Mouse (Mus musculus) MEL (cell line): ENCODE results near the gene Fam214a. TPM values are rescaled to one million over a fixed set of nuclear protein-coding genes. Genes with fewer than 3 reads are reported as not detected.

Experiments
- DNase-seq: peaks from one replicate; pipeline ENCODE4 v3.0.0; 2011; ENCODE audit warnings: low read depth, low spot score
- H3K27ac ChIP-seq: 2 replicates; pipeline ENCODE4 v1.5.1; 2012; ENCODE audit warnings: low read depth, mild to moderate bottlenecking, control low read depth, low read length, moderate library complexity; ENCODE audit not compliant: control insufficient read depth
- H3K27me3 ChIP-seq, 2 experiments: fragments of 150-350 bp in 1 of 2; sonication (generic) in 1 of 2; 2 replicates each; pipeline ENCODE4 v1.6.1; 2012; ENCODE audit warnings: low read length in 2 of 2, mild to moderate bottlenecking in 2 of 2, improper control_type of control experiment in 1 of 2, moderate library complexity in 1 of 2; ENCODE audit not compliant: insufficient read depth in 2 of 2, control insufficient read depth in 1 of 2
- H3K36me3 ChIP-seq, 2 experiments: 2 replicates each; pipeline ENCODE4 v1.6.1; 2012 to 2014; ENCODE audit warnings: low read length in 2 of 2, improper control_type of control experiment in 1 of 2, inconsistent platforms in 1 of 2, mild to moderate bottlenecking in 1 of 2; ENCODE audit not compliant: insufficient read depth in 2 of 2, control insufficient read depth in 1 of 2
- H3K4me1 ChIP-seq, 2 experiments: fragments of 150-350 bp in 1 of 2; sonication (generic) in 1 of 2; 2 replicates each; pipeline ENCODE4 v1.6.1; 2012; ENCODE audit warnings: low read length in 2 of 2, improper control_type of control experiment in 1 of 2, mild to moderate bottlenecking in 1 of 2; ENCODE audit not compliant: insufficient read depth in 2 of 2, control insufficient read depth in 1 of 2
- H3K4me3 ChIP-seq, 2 experiments: fragments of 150-350 bp in 1 of 2; sonication (generic) in 1 of 2; 2 replicates each; pipeline ENCODE4 v1.5.1; 2012; ENCODE audit warnings: low read depth in 2 of 2, low read length in 2 of 2, mild to moderate bottlenecking in 2 of 2, moderate library complexity in 2 of 2, control low read depth in 1 of 2, improper control_type of control experiment in 1 of 2; ENCODE audit not compliant: control insufficient read depth in 1 of 2, insufficient read depth in 1 of 2
- H3K79me2 ChIP-seq: 2 replicates; pipeline ENCODE4 v1.6.1; 2012; ENCODE audit warnings: mild to moderate bottlenecking, low read length, moderate library complexity; ENCODE audit not compliant: control insufficient read depth, poor library complexity, insufficient read depth
- H3K9ac ChIP-seq: 2 replicates; pipeline ENCODE4 v1.6.1; 2012; ENCODE audit warnings: low read depth, mild to moderate bottlenecking, control low read depth, low read length, moderate library complexity; ENCODE audit not compliant: control insufficient read depth, poor library complexity, severe bottlenecking
- H3K9me3 ChIP-seq: fragments of 150-350 bp; sonication (generic); replicated peaks from 2 replicates; pipeline ENCODE4 v1.6.1; 2012; ENCODE audit warnings: mild to moderate bottlenecking, low read length, improper control_type of control experiment, moderate library complexity; ENCODE audit not compliant: insufficient read depth
- BHLHE40 ChIP-seq: IDR thresholded peaks from 2 replicates; pipeline ENCODE4 v1.6.1; 2012; ENCODE audit warnings: low read depth, mild to moderate bottlenecking, inconsistent platforms, low read length, improper control_type of control experiment, borderline replicate concordance
- CHD1 ChIP-seq: IDR thresholded peaks from 2 replicates; pipeline ENCODE4 v1.6.1; 2012; ENCODE audit warnings: low read depth, mild to moderate bottlenecking, inconsistent platforms, low read length, improper control_type of control experiment
- CHD2 ChIP-seq: IDR thresholded peaks from 2 replicates; pipeline ENCODE4 v1.6.1; 2011; ENCODE audit warnings: low read length, improper control_type of control experiment
- EP300 ChIP-seq, 2 experiments: IDR thresholded peaks; 2 replicates each; pipeline ENCODE4 v1.6.1; 2011; ENCODE audit warnings: improper control_type of control experiment in 2 of 2, low read length in 2 of 2, low read depth in 1 of 2, mild to moderate bottlenecking in 1 of 2
- ETS1 ChIP-seq: IDR thresholded peaks from 2 replicates; pipeline ENCODE4 v1.6.1; 2012; ENCODE audit warnings: low read depth, mild to moderate bottlenecking, inconsistent platforms, low read length, improper control_type of control experiment, moderate library complexity
- JUND ChIP-seq: IDR thresholded peaks from 2 replicates; pipeline ENCODE4 v1.6.1; 2011; ENCODE audit warnings: low read depth, mild to moderate bottlenecking, improper control_type of control experiment, low read length
- MAFK ChIP-seq: IDR thresholded peaks from 2 replicates; pipeline ENCODE4 v1.6.1; 2011; ENCODE audit warnings: low read depth, mild to moderate bottlenecking, low read length, improper control_type of control experiment, borderline replicate concordance
- MAX ChIP-seq: IDR thresholded peaks from 2 replicates; pipeline ENCODE4 v1.6.1; 2011; ENCODE audit warnings: low read length, improper control_type of control experiment
- MXI1 ChIP-seq: IDR thresholded peaks from 2 replicates; pipeline ENCODE4 v1.6.1; 2011; ENCODE audit warnings: mild to moderate bottlenecking, low read depth, low read length, improper control_type of control experiment
- MYC ChIP-seq: IDR thresholded peaks from 2 replicates; pipeline ENCODE4 v1.6.1; 2011; ENCODE audit warnings: low read depth, mild to moderate bottlenecking, low read length, improper control_type of control experiment, moderate library complexity
- NELFE ChIP-seq: IDR thresholded peaks from 2 replicates; pipeline ENCODE4 v1.6.1; 2011; ENCODE audit warnings: low read depth, low read length, improper control_type of control experiment
- POLR2AphosphoS2 ChIP-seq: IDR thresholded peaks from 2 replicates; pipeline ENCODE4 v1.6.1; 2011; ENCODE audit warnings: low read length, improper control_type of control experiment
- RAD21 ChIP-seq: IDR thresholded peaks from 2 replicates; pipeline ENCODE4 v1.6.1; 2011; ENCODE audit warnings: mild to moderate bottlenecking, low read depth, low read length, improper control_type of control experiment
- RCOR1 ChIP-seq: IDR thresholded peaks from 2 replicates; pipeline ENCODE4 v1.6.1; 2012; ENCODE audit warnings: low read depth, mild to moderate bottlenecking, inconsistent platforms, low read length, improper control_type of control experiment
- TAL1 ChIP-seq: IDR thresholded peaks from 2 replicates; pipeline ENCODE4 v1.6.1; 2012; ENCODE audit warnings: mild to moderate bottlenecking, inconsistent platforms, low read length, moderate library complexity, mixed read lengths
- TBP ChIP-seq: IDR thresholded peaks from 2 replicates; pipeline ENCODE4 v1.8.0; 2011; ENCODE audit warnings: low read depth, low read length, improper control_type of control experiment
- ZC3H11A ChIP-seq: IDR thresholded peaks from 2 replicates; pipeline ENCODE4 v1.6.1; 2012; ENCODE audit warnings: low read depth, mild to moderate bottlenecking, inconsistent platforms, low read length, improper control_type of control experiment
- ZKSCAN1 ChIP-seq: IDR thresholded peaks from 2 replicates; pipeline ENCODE4 v1.6.1; 2012; ENCODE audit warnings: low read depth, mild to moderate bottlenecking, inconsistent platforms, low read length, improper control_type of control experiment, moderate library complexity
- polyA plus RNA-seq, 2 experiments: library from polyadenylated mRNA; stranded (reverse) in 1 of 2; unstranded in 1 of 2; fragments of >175 nt in 1 of 2; fragments of >200 nt in 1 of 2; gene quantifications; 2 replicates each; pipeline versions ENCODE4 v1.2.1 to v1.2.4; 2012; ENCODE audit warnings: low replicate concordance in 2 of 2, low read depth in 1 of 2; ENCODE audit not compliant: insufficient read length in 2 of 2, insufficient read depth in 1 of 2, missing spikeins in 1 of 2
- total RNA-seq: library from RNA; depleted of rRNA; stranded (reverse); fragments of 300-350 nt; gene quantifications from 2 replicates; pipeline ENCODE4 v1.2.3, GENCODE M21; 2012

Gene Fam214a
- total and polyA plus RNA-seq, 3 experiments, result 2.3 to 3.9 TPM; not detected in 1

DNA sequence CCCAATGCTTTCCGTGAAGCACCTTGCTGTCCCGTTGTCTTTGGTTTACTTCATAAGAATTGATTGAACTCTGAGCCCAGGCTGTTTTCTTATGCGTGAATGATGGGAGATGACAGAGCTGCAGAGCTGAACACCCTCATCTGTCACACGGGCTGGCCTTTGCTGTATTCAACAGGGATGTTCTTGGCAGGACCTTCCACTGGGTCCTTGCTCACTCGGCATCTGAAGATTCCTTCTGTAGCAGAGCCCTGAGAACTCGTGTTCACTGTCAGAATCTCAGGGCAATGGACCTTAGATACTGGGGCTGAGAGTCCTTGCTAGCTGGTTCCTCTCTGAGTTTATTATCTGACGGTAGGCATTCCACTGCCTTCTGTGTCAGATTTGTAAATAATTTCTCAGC lies 25.3 kb downstream of the Fam214a start:
- H3K9me3 ChIP-seq, result no peaks in the 10 kb centered on the region
- no peak for TF ChIP-seq TAL1
- no peak for TF ChIP-seq MAX
- TF ChIP-seq ZKSCAN1, result no peak
- TF ChIP-seq ZC3H11A, result no peak
- TF ChIP-seq CHD2, result no peak
- TF ChIP-seq MXI1, result no peak
- TF ChIP-seq JUND, result no peak
- no peak for TF ChIP-seq CHD1
- no peak for TF ChIP-seq BHLHE40
- TF ChIP-seq EP300 (IDR thresholded peaks at IDR 0.05; ENCODE audit: low read depth in 1 of 2, low read length in 2 of 2), result no peak
- no peak for TF ChIP-seq POLR2AphosphoS2
- no peak for TF ChIP-seq ETS1
- no peak for TF ChIP-seq TBP
- no peak for TF ChIP-seq MYC
- TF ChIP-seq, all 39 proteins: peak for 0
- no peak overlapping the region for H3K4me3 ChIP-seq
- DNase-seq, result no peak
- H3K79me2 ChIP-seq, result no peaks in the 10 kb centered on the region
- no peak overlapping the region for H3K9ac ChIP-seq
- H3K27ac ChIP-seq, result no peak overlapping the region
- H3K27me3 ChIP-seq, result no peaks in the 10 kb centered on the region
- peaks cover 0 to 7% of the 10 kb centered on the region in 2 experiments; a peak in 2 of 4 replicates for H3K36me3 ChIP-seq
- H3K4me1 ChIP-seq, result peaks cover 0 to 5% of the 10 kb centered on the region in 2 experiments; a peak in 2 of 4 replicates

DNA sequence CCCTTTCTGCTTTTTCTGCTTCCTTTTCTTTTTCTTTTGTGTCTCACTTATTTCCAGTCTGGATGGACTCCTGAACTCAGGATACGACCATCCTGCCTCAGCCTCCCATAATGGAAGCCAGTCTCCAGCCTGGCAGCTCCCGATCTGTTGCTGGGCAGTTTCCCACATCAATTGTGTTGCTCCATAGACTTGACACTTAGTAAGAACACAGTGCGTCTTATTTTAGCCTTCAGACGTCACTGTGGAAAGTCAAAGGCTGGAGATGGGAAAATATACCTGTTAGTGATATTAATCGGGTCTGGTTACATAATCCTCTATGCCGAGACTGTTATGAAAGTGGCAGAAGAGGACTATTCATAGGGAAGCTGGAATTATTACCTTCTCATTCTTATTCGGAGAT lies 26.2 kb downstream of the Fam214a start:
- Histone ChIP-seq H3K27me3 (no peaks in the 10 kb centered on the region), H3K27ac (no peak overlapping the region), H3K9me3 (no peaks in the 10 kb centered on the region), H3K9ac (no peak overlapping the region), H3K4me3 (no peak overlapping the region), H3K4me1 (peaks cover 0 to 5% of the 10 kb centered on the region in 2 experiments; a peak in 2 of 4 replicates)
- TF ChIP-seq MAFK (no peak), TBP (no peak), BHLHE40 (no peak), NELFE (no peak), RCOR1 (no peak), RAD21 (no peak)
- TF ChIP-seq, all 39 proteins: peak for 0
- Histone ChIP-seq H3K79me2 (no peaks in the 10 kb centered on the region), H3K36me3 (peaks cover 0 to 7% of the 10 kb centered on the region in 2 experiments; a peak in 2 of 4 replicates)
- no peak for DNase-seq
